Mouse (Mus musculus) liver, embryonic 14.5 days (tissue): ENCODE measurements at regions not wholly inside any gene's neighbourhood (a gene's known extent, or its start where the extent isn't known, plus 50 kb on each side); places are given as distances from the start of the nearest gene placed in this dataset.
"Not testable (repeated sequence)": the region's sequence is repeated elsewhere in the genome, so short reads cannot be mapped to it uniquely, and the experiment has no call there.

ENCODE experiments used
- CTCF ChIP-seq: IDR thresholded peaks from 2 replicates; pipeline ENCODE4 v1.5.1; 2016; ENCODE audit warnings: antibody characterized with exemption, low read depth, control low read depth
- EP300 ChIP-seq: IDR thresholded peaks from 2 replicates; pipeline ENCODE4 v1.6.1; 2016; ENCODE audit warnings: antibody characterized with exemption, low read depth

DNA sequence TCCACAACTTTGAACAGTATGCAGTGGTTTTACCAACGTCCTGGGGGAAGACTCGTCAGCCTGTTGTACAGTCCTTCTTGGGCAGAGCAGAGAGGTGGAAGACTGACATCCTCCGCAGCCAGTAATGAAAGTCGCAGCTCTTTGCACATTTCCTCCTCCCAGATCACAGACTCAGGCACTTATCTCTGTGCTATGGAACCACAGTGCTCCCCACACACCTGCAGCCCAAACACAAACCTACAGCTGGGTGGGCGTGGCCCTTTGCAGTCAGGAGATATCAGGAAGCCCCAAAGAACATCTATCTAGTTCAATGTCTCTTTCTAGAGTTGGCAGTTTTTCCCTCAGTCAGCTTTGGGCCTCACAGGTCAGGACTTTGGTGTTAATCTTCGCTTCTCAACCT lies 537.7 kb upstream of the Olfr1507 start:
- not testable (repeated sequence) for TF ChIP-seq CTCF
- 0 out of 2 replicates have a peak, but pooled peaks have one; percentile 20 for TF ChIP-seq EP300
